Mouse (Mus musculus) heart, postnatal 0 days (tissue): ENCODE measurements around the gene Smarce1.

Experiments used
- CTCF ChIP-seq: IDR thresholded peaks from 2 replicates; pipeline ENCODE4 v1.5.1; 2016; ENCODE audit warnings: antibody characterized with exemption, control low read depth, low read depth
- EP300 ChIP-seq: IDR thresholded peaks from 2 replicates; pipeline ENCODE4 v1.6.1; 2016; ENCODE audit warnings: antibody characterized with exemption, low read depth

DNA sequence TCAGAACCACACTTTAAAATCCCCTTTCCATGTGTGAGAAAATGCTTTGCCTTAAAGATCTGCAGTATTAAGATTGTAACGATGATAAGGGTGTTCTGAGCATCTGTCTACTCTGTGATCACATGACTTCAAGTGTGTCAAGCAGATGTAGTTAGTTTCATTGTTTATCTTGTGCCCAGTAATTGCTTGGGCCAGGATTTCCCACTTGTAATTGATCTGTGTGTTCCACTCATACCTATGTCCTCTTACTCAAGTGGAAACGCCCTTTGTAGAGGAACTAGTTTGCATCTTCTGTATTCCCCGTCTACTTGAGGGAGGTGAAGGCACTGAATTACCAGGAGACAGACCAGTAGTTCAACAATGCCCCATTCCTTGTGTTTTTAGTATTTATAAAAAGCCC lies 19.8 kb upstream of the Smarce1 start:
- TF ChIP-seq CTCF (no peak), EP300 (no peak)
